Mouse (Mus musculus) lung, embryonic 16.5 days (tissue): ENCODE results near the gene Usp25. TPM values are rescaled to one million over a fixed set of nuclear protein-coding genes. Genes with fewer than 3 reads are reported as not detected.

Source experiments
- ATAC-seq: fragments of 200-750 bp; cut with Nextera tagmentation; 2 replicates; pipeline ENCODE4 v1.8.0; 2017; ENCODE audit warnings: low read depth, mild to moderate bottlenecking, moderate library complexity
- H3K27ac ChIP-seq: fragments of 300-500 bp; sonication (generic); 2 replicates; pipeline ENCODE4 v1.5.1; 2014; ENCODE audit warnings: mild to moderate bottlenecking, control low read depth, low read length
- H3K27me3 ChIP-seq: fragments of 300-500 bp; sonication (generic); 2 replicates; pipeline ENCODE4 v1.6.1; 2014; ENCODE audit warnings: low read depth, low read length, mixed read lengths; ENCODE audit not compliant: control insufficient read depth, insufficient read depth
- H3K36me3 ChIP-seq: fragments of 300-500 bp; sonication (generic); 2 replicates; pipeline ENCODE4 v1.6.1; 2014; ENCODE audit warnings: low read length; ENCODE audit not compliant: control insufficient read depth, insufficient read depth
- H3K4me1 ChIP-seq: fragments of 300-500 bp; sonication (generic); replicated peaks from 2 replicates; pipeline ENCODE4 v1.6.1; 2014; ENCODE audit warnings: low read length, mixed read lengths; ENCODE audit not compliant: control insufficient read depth, insufficient read depth
- H3K4me2 ChIP-seq: fragments of 300-500 bp; sonication (generic); 2 replicates; pipeline ENCODE4 v1.6.1; 2014; ENCODE audit warnings: low read depth, low read length, control low read depth
- H3K4me3 ChIP-seq: fragments of 300-500 bp; sonication (generic); 2 replicates; pipeline ENCODE4 v1.5.1; 2014; ENCODE audit warnings: mild to moderate bottlenecking, low read length, control low read depth
- H3K9ac ChIP-seq: fragments of 300-500 bp; sonication (generic); 2 replicates; pipeline ENCODE4 v1.6.1; 2014; ENCODE audit warnings: low read length, control low read depth
- H3K9me3 ChIP-seq: fragments of 300-500 bp; sonication (generic); 2 replicates; pipeline ENCODE4 v1.6.1; 2016; ENCODE audit warnings: low read length; ENCODE audit not compliant: control insufficient read depth
- WGBS: fragments of 180-500 bp; shearing (Covaris S2); extraction: QIAGEN DNeasy Blood & Tissue Kit; methylation state at CpG from one replicate; pipeline ENCODE4 v1.1.7; 2014; 5-methylcytosine and 5-hydroxymethylcytosine counted together
- polyA plus RNA-seq: library from polyadenylated mRNA; unstranded; fragments of >200 nt; fragmentation: Nextera tagmentation; extraction: Ambion mirVana; gene quantifications from 2 replicates; pipeline ENCODE4 v1.2.1, GENCODE M21; 2015

Gene Usp25
- 9.9 and 15.4 TPM in 2 replicates for polyA plus RNA-seq

GRCm38 (mm10) chr16:77013427-77014320, at the start of gene Usp25:
Gene Usp25, plus strand, starts transcription at chr16:77013706.
- Histone ChIP-seq H3K4me1 (peaks cover 11% of the 10 kb centered on the region), H3K27ac (peak within 1 kb of the TSS; percentile 92), H3K36me3 (no peaks in the 10 kb centered on the region), H3K9me3 (no peaks in the 10 kb centered on the region), H3K4me2 (peak within 1 kb of the TSS; percentile 79), H3K9ac (peak within 1 kb of the TSS; percentile 88), H3K27me3 (no peaks in the 10 kb centered on the region), H3K4me3 (peak within 1 kb of the TSS; percentile 83)
- peak; percentile 97 for ATAC-seq
- WGBS, result under 1% methylated on average over 87 of the region's 126 CpGs

- Histone ChIP-seq H3K27me3 (no peaks in the 10 kb centered on the region), H3K9me3 (no peaks in the 10 kb centered on the region), H3K36me3 (no peaks in the 10 kb centered on the region), H3K27ac (no peak overlapping the region), H3K9ac (no peak overlapping the region), H3K4me1 (no peaks in the 10 kb centered on the region), H3K4me2 (no peak overlapping the region), H3K4me3 (no peak overlapping the region)
- WGBS, result 83% methylated on average over 3 of the region's 3 CpGs
- ATAC-seq, result no peak
Measured at GRCm38 (mm10) chr16:76967593-76968275, 45.8 kb upstream of the Usp25 start.

DNA sequence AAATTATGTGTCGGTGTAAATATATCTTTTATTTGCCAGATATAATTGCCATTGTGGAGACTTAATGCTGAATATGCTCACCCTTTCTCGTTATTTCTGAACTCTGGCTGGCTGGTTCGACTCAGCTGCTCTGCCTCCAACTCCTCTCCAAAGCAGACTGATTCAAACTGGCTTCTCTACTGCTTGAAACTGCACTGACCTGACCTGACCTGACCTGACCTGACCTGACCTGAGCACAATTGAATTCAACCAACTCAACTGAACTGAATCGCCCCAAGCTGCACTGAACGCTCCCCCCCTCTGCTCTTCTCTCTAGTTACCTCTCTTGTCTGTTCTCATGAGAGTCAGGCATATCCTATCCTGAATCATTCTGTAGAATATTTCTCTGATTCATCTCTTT, 42.3 kb upstream of the Usp25 start:
- Histone ChIP-seq H3K27ac (no peak overlapping the region), H3K27me3 (no peaks in the 10 kb centered on the region), H3K9ac (no peak overlapping the region), H3K9me3 (no peaks in the 10 kb centered on the region), H3K36me3 (no peaks in the 10 kb centered on the region), H3K4me3 (no peak overlapping the region), H3K4me1 (no peaks in the 10 kb centered on the region), H3K4me2 (no peak overlapping the region)
- 54% methylated on average over 5 of the region's 5 CpGs for WGBS
- ATAC-seq, result no peak

GRCm38 (mm10) chr16:76976787-76977430, 36.6 kb upstream of the Usp25 start:
- 55% methylated on average over 5 of the region's 5 CpGs for WGBS
- H3K4me2 ChIP-seq, result no peak overlapping the region

DNA sequence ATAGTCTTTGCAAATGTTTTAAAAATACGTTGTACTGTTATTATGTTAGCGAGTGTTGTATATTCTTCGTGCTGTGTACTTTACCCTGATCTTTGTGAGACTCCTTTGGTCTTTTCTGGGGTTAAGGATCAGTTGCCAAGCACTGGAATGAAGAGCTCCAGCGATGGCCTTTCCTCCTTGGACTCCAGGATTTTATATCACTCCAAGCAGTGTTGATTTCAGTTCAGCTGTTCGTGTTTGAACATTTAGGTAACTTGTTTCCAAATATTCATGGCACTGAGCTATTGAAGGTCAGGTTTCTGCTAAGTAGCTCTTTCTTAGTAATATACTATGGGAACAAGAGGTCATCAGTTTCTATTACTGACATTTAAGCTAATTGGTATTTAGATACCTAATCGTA, 29.8 kb upstream of the Usp25 start:
- H3K9me3 ChIP-seq, result no peaks in the 10 kb centered on the region
- no peak overlapping the region for H3K27ac ChIP-seq
- no peak overlapping the region for H3K4me2 ChIP-seq
- 76% methylated on average over 6 of the region's 6 CpGs for WGBS
- no peaks in the 10 kb centered on the region for H3K36me3 ChIP-seq
- H3K4me1 ChIP-seq, result no peaks in the 10 kb centered on the region
- H3K27me3 ChIP-seq, result no peaks in the 10 kb centered on the region
- H3K9ac ChIP-seq, result no peak overlapping the region
- ATAC-seq, result no peak
- H3K4me3 ChIP-seq, result no peak overlapping the region

More at GRCm38 (mm10) chr16:76976787-76977430, 36.6 kb upstream of the Usp25 start:
- Histone ChIP-seq H3K27me3 (no peaks in the 10 kb centered on the region), H3K4me3 (no peak overlapping the region), H3K4me1 (no peaks in the 10 kb centered on the region), H3K36me3 (no peaks in the 10 kb centered on the region), H3K9me3 (no peaks in the 10 kb centered on the region), H3K9ac (no peak overlapping the region), H3K27ac (no peak overlapping the region)
- no peak for ATAC-seq

DNA sequence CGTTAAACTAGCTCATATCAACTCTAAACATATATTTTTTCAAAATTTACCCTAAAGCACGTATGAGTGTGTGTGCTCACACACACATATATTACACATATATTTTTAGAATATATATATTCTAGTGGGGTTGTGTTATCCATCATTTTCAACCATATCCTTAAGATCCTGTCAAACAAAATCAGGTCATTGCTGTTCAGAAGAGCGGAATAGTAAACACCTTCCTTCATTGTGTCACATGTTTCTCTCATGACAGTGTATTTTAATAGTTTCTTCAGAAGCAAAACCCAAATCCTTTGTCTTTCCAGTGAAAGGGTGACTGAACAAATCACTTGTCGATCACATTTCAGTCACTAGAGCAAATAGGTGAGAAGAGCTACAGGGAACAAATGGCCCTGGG, 25.8 kb upstream of the Usp25 start:
- Histone ChIP-seq H3K4me3 (no peak overlapping the region), H3K4me2 (no peak overlapping the region), H3K36me3 (no peaks in the 10 kb centered on the region), H3K4me1 (no peaks in the 10 kb centered on the region), H3K9ac (no peak overlapping the region), H3K27ac (no peak overlapping the region), H3K27me3 (no peaks in the 10 kb centered on the region), H3K9me3 (no peaks in the 10 kb centered on the region)
- ATAC-seq, result no peak
- WGBS, result 76% methylated on average over 4 of the region's 4 CpGs

DNA sequence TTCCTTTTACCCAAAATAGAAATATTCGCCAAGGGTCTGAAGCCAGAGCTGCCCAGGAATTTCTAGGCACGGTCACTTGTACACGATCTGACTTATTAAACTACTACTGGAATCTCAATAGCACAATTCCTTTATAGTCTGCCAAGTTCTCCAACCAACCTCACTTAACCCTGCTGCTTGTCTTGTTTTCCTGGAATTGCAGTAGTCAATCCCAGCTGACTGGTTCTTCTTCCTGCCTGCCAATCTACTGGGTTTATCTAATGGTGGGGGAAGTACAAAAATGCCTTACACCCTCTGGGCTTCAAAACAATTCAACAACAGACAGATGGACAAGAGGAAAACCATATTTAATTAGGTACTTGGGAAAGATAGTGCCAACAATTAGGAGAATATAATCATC, 9.6 kb upstream of the Usp25 start:
- no peak overlapping the region for H3K4me2 ChIP-seq
- no peaks in the 10 kb centered on the region for H3K36me3 ChIP-seq
- H3K9me3 ChIP-seq, result no peaks in the 10 kb centered on the region
- no peaks in the 10 kb centered on the region for H3K4me1 ChIP-seq
- H3K9ac ChIP-seq, result no peak overlapping the region
- ATAC-seq, result no peak
- no peak overlapping the region for H3K27ac ChIP-seq
- WGBS, result 70% methylated on average over 3 of the region's 3 CpGs
- H3K27me3 ChIP-seq, result no peaks in the 10 kb centered on the region
- H3K4me3 ChIP-seq, result no peak overlapping the region

- Histone ChIP-seq H3K4me1 (peaks cover 3% of the 10 kb centered on the region; the same call in 1 of the 2 replicates), H3K4me2 (no peak overlapping the region), H3K27ac (no peak overlapping the region), H3K27me3 (no peaks in the 10 kb centered on the region), H3K9ac (no peak overlapping the region), H3K4me3 (no peak overlapping the region), H3K9me3 (no peaks in the 10 kb centered on the region), H3K36me3 (no peaks in the 10 kb centered on the region)
- WGBS, result 52% methylated on average over 5 of the region's 5 CpGs
- no peak for ATAC-seq
Measured at GRCm38 (mm10) chr16:77009173-77009572, 4.3 kb upstream of the Usp25 start.
